Mouse (Mus musculus): ENCODE results near the gene Mettl26.

DNA sequence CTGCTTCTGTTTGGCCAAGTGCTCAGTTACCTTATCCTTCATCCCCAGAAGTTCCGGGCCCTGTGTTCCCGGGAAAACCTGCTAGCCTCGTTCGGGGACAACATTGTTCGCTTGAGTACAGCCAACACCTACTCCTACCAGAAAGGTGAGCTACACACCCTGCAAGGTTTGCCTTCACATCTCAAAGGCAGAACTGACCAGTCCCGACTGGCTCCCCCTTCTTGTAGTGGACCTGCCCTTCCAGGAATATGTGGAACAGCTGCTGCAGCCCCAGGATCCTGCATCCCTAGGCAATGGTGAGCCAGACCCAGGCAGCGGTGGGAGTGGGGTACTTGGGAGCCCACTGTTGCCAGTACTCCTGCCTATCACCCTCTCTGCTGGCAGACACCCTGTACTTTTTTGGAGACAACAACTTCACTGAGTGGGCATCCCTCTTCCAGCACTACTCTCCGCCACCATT is 45.3 kb upstream of the Mettl26 start:
- TF ChIP-seq POLR2A (IDR thresholded peaks at IDR 0.05; ENCODE audit: control insufficient read depth, extremely low read depth, insufficient read depth, low read length, poor library complexity) = no peak
- no peak for TF ChIP-seq CTCF (IDR thresholded peaks at IDR 0.05; ENCODE audit: borderline replicate concordance, control insufficient read depth, extremely low read depth, insufficient read depth, low read length, poor library complexity)
